Mouse (Mus musculus) forebrain, embryonic 12.5 days (tissue): ENCODE results near the gene Ephb1. TPM values are rescaled to one million over a fixed set of nuclear protein-coding genes. Genes with fewer than 3 reads are reported as not detected.
A peak's percentile ranks its signal among the peaks of the same experiment; 100 is the strongest.

Source experiments
- ATAC-seq: fragments of 200-750 bp; cut with Nextera tagmentation; 2 replicates; pipeline ENCODE4 v1.8.0; 2017; ENCODE audit warnings: moderate TSS enrichment; ENCODE audit not compliant: low FRiP score
- H3K27ac ChIP-seq: fragments of 300-500 bp; sonication (generic); 2 replicates; pipeline ENCODE4 v1.5.1; 2016; ENCODE audit warnings: mild to moderate bottlenecking
- H3K27me3 ChIP-seq: fragments of 300-500 bp; sonication (generic); 2 replicates; pipeline ENCODE4 v1.6.1; 2016; ENCODE audit warnings: mild to moderate bottlenecking
- H3K36me3 ChIP-seq: fragments of 300-500 bp; sonication (generic); replicated peaks from 2 replicates; pipeline ENCODE4 v1.6.1; 2016; ENCODE audit warnings: mild to moderate bottlenecking
- H3K4me1 ChIP-seq: fragments of 300-500 bp; sonication (generic); 2 replicates; pipeline ENCODE4 v1.6.1; 2016
- H3K4me2 ChIP-seq: fragments of 300-500 bp; sonication (generic); 2 replicates; pipeline ENCODE4 v1.6.1; 2016; ENCODE audit warnings: mild to moderate bottlenecking, moderate library complexity
- H3K4me3 ChIP-seq: fragments of 300-500 bp; sonication (generic); replicated peaks from 2 replicates; pipeline ENCODE4 v1.5.1; 2016; ENCODE audit warnings: mild to moderate bottlenecking
- H3K9ac ChIP-seq: fragments of 300-500 bp; sonication (generic); 2 replicates; pipeline ENCODE4 v1.6.1; 2016; ENCODE audit warnings: mild to moderate bottlenecking
- H3K9me3 ChIP-seq: fragments of 300-500 bp; sonication (generic); 2 replicates; pipeline ENCODE4 v1.6.1; 2016
- WGBS: fragments of 180-500 bp; shearing (Covaris S2); methylation state at CpG from one replicate; pipeline ENCODE4 v1.1.7; 2016; 5-methylcytosine and 5-hydroxymethylcytosine counted together
- polyA plus RNA-seq: library from polyadenylated mRNA; unstranded; fragments of >200 nt; fragmentation: Nextera tagmentation; extraction: Ambion mirVana; gene quantifications from 2 replicates; pipeline ENCODE4 v1.2.1, GENCODE M21; 2016

The Ephb1 gene
- polyA plus RNA-seq, 1 experiment from 2014 or later = 26.7 TPM

DNA sequence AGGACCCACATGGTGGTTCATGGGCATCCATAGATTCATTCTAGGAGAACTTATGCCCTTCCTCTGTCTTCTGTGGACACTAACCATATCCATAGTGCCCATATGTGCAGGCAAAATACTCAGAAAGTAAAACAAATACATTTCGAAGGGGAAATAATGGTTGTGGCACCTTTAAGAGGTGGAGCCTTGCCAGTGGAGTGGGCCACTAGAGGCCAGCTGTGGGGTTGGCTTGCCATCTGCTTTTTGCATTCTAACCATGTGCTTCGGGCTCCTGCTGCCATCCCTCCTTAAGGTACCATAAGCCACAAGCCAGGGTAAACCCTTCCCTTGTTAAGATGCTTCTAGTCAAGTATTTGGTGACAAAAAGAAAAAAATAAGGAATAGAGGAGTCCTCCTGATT is 373.3 kb downstream of the Ephb1 start:
- 85% methylated on average over 2 of the region's 2 CpGs for WGBS
- no peaks in the 10 kb centered on the region for H3K27me3 ChIP-seq
- H3K9ac ChIP-seq = no peak overlapping the region
- no peaks in the 10 kb centered on the region for H3K9me3 ChIP-seq
- H3K27ac ChIP-seq = no peak overlapping the region
- H3K4me3 ChIP-seq = no peak overlapping the region
- no peak for ATAC-seq
- H3K36me3 ChIP-seq = peaks cover 5% of the 10 kb centered on the region; the same call in 1 of the 2 replicates
- H3K4me2 ChIP-seq = no peak overlapping the region
- H3K4me1 ChIP-seq = no peaks in the 10 kb centered on the region; the same call in 1 of the 2 replicates

DNA sequence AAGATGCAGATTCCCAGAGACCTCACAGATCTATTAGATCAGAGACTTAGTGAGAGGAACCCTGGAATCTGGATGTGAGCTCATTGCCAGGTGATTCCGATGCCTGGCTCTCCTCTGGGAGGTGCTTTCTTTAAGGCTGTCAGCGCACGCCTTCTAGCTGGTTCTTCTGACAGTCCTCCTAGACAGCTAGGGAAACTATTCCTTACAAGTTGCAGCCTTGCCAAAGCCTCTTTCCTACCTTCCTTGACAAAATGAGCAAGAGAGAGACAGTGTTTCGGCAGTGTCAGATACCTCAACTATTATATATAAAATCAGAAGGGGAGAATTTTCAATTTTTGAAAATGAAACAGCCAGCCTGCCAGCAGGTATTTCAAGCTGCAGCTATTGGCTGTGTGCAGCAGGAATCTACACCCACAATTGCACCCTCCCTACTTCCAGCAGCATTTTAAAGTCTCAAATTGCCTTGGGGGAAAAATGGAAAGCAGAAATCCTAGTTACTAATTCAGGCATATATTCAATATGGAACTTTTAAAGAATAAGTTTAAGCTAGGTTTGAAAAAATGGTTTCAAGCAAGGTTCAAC is 377.5 kb downstream of the Ephb1 start:
- ATAC-seq = no peak
- Histone ChIP-seq H3K27ac (no peak overlapping the region), H3K4me3 (no peak overlapping the region), H3K9ac (no peak overlapping the region), H3K36me3 (no peaks in the 10 kb centered on the region), H3K4me2 (no peak overlapping the region), H3K4me1 (no peaks in the 10 kb centered on the region; the same call in 1 of the 2 replicates), H3K9me3 (no peaks in the 10 kb centered on the region), H3K27me3 (no peaks in the 10 kb centered on the region)
- WGBS = 95% methylated on average over 4 of the region's 4 CpGs

GRCm38 (mm10) chr9:101972314-101972713 is 382.2 kb downstream of the Ephb1 start:
- no peaks in the 10 kb centered on the region for H3K9me3 ChIP-seq
- 78% methylated on average over 8 of the region's 8 CpGs for WGBS
- peaks cover 10% of the 10 kb centered on the region; the same call in 1 of the 2 replicates for H3K36me3 ChIP-seq
- H3K27ac ChIP-seq = no peak overlapping the region
- H3K9ac ChIP-seq = no peak overlapping the region
- no peak overlapping the region for H3K4me2 ChIP-seq
- no peaks in the 10 kb centered on the region; the same call in 1 of the 2 replicates for H3K4me1 ChIP-seq
- H3K27me3 ChIP-seq = no peaks in the 10 kb centered on the region
- no peak overlapping the region for H3K4me3 ChIP-seq
- ATAC-seq = no peak

DNA sequence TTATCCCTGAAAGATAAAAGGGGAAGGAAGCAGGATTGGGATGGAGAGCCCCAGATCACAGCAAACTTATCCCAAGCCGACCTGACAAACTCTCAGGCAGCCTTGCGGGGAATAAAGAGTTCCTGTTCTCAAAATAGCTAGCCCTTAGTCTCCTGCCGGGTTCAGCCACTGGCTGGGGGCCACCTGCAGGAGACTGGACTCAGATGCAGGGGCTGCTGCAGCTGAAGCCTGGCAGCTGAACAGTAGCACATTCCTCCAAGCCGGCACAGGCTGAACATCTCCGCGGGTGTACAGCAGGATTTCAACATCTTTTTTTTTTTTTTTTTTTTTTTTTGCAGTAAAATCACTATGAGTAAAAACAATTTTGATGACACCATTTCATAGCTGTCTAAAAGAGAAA is 382.7 kb downstream of the Ephb1 start:
- H3K36me3 ChIP-seq = peaks cover 10% of the 10 kb centered on the region; the same call in 1 of the 2 replicates
- H3K4me2 ChIP-seq = no peak overlapping the region
- 29% methylated on average over 6 of the region's 6 CpGs for WGBS
- no peak overlapping the region for H3K27ac ChIP-seq
- H3K9me3 ChIP-seq = no peaks in the 10 kb centered on the region
- no peak overlapping the region for H3K9ac ChIP-seq
- ATAC-seq = no peak
- H3K4me1 ChIP-seq = no peaks in the 10 kb centered on the region; the same call in 1 of the 2 replicates
- no peaks in the 10 kb centered on the region for H3K27me3 ChIP-seq
- no peak overlapping the region for H3K4me3 ChIP-seq

DNA sequence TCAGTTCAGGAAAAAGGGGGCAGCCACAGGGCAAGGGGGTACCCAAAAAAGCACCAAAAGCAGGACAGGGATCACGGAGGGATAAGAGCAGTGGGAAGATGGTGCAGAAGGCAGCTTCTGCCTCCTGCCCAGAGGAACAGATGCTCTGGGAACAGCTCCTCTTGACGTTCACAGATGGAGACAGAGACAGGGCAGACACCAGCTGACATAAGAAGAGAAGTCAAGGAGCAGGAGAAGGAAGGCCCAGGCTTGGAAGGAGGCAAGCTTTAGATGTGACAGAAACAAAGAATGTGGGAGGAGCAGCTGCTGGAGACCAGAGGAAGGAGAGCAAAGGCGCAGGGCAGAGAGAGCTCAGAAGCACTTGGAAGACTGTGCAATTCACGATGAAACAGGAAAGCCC is 398.3 kb downstream of the Ephb1 start:
- no peak overlapping the region for H3K9ac ChIP-seq
- WGBS = 51% methylated on average over 4 of the region's 4 CpGs
- no peak overlapping the region for H3K4me3 ChIP-seq
- peaks cover 18% of the 10 kb centered on the region for H3K4me1 ChIP-seq
- no peaks in the 10 kb centered on the region for H3K9me3 ChIP-seq
- no peak for ATAC-seq
- no peak overlapping the region for H3K4me2 ChIP-seq
- H3K36me3 ChIP-seq = no peaks in the 10 kb centered on the region
- 0 out of 2 replicates have a peak overlapping the region, but pooled peaks have one; percentile 13 for H3K27ac ChIP-seq
- H3K27me3 ChIP-seq = no peaks in the 10 kb centered on the region

- H3K4me3 ChIP-seq = no peak overlapping the region
- peaks cover 31% of the 10 kb centered on the region for H3K4me1 ChIP-seq
- ATAC-seq = no peak
- H3K4me2 ChIP-seq = no peak overlapping the region
- H3K36me3 ChIP-seq = no peaks in the 10 kb centered on the region
- H3K9me3 ChIP-seq = no peaks in the 10 kb centered on the region
- H3K27ac ChIP-seq = no peak overlapping the region
- no peak overlapping the region for H3K9ac ChIP-seq
- no peaks in the 10 kb centered on the region for H3K27me3 ChIP-seq
- 78% methylated on average over 4 of the region's 4 CpGs for WGBS
Observed at GRCm38 (mm10) chr9:101954529-101954928, 400.0 kb downstream of the Ephb1 start.

DNA sequence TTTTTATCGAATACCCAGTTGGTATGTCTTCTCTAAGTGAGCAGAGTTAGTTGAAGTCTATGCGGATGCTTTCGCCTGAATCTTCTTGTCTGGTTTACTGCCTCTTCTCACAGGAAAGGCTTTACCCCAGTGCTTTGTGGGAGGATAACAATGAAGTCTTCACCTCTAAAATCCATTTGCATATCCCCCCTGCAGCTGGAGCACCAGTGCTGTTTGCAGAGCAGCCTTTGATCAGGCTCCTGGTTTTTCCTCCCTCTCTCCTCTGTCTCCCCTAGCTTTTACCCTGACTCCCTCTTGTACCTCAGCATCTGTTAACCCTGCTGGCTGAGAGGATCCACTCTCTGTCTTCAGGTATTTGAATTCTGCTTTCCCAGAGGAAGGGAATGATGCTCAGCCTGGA is 404.4 kb downstream of the Ephb1 start:
- Histone ChIP-seq H3K4me3 (no peak overlapping the region), H3K27ac (peak overlapping the region; percentile 59; the same call in 1 of the 2 replicates), H3K4me1 (peaks cover 23% of the 10 kb centered on the region), H3K4me2 (no peak overlapping the region), H3K9me3 (no peaks in the 10 kb centered on the region), H3K36me3 (no peaks in the 10 kb centered on the region), H3K9ac (no peak overlapping the region), H3K27me3 (no peaks in the 10 kb centered on the region)
- 8% methylated on average over 3 of the region's 3 CpGs for WGBS
- no peak for ATAC-seq

- Histone ChIP-seq H3K4me3 (no peak overlapping the region), H3K27ac (no peak overlapping the region), H3K36me3 (no peaks in the 10 kb centered on the region), H3K9me3 (no peaks in the 10 kb centered on the region), H3K9ac (no peak overlapping the region), H3K27me3 (no peaks in the 10 kb centered on the region), H3K4me1 (peaks cover 18% of the 10 kb centered on the region), H3K4me2 (no peak overlapping the region)
- no peak for ATAC-seq
- 94% methylated on average over 4 of the region's 4 CpGs for WGBS
Observed at GRCm38 (mm10) chr9:101945814-101946213, 408.7 kb downstream of the Ephb1 start.

DNA sequence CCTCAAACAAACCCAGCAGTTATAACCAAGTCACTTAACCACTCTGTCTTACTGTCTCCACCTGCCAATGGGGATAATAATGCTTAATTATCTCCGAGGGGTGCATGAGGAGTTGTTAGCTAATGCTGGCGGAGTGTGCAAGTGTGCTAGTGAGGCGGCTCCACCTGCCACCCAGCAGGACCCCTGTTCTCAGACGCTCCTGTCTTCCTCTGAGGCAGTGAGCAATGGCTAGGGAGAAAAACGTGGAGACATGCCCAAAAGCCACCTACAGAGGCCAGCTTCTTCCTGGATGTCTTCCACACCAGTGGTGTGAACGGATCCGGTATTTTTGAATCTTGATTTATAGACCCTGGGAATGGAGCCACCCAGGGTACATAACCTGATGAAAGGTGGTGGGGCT is 409.2 kb downstream of the Ephb1 start:
- Histone ChIP-seq H3K4me1 (peaks cover 14% of the 10 kb centered on the region), H3K4me2 (no peak overlapping the region), H3K4me3 (no peak overlapping the region), H3K36me3 (no peaks in the 10 kb centered on the region), H3K27ac (no peak overlapping the region), H3K9ac (no peak overlapping the region), H3K27me3 (no peaks in the 10 kb centered on the region), H3K9me3 (no peaks in the 10 kb centered on the region)
- no peak for ATAC-seq
- WGBS = 45% methylated on average over 7 of the region's 7 CpGs

GRCm38 (mm10) chr9:101942058-101942669 is 412.3 kb downstream of the Ephb1 start:
- H3K9ac ChIP-seq = no peak overlapping the region
- H3K27ac ChIP-seq = no peak overlapping the region
- WGBS = 91% methylated on average over 9 of the region's 9 CpGs
- no peaks in the 10 kb centered on the region for H3K36me3 ChIP-seq
- no peaks in the 10 kb centered on the region for H3K9me3 ChIP-seq
- no peaks in the 10 kb centered on the region for H3K27me3 ChIP-seq
- no peak for ATAC-seq
- no peak overlapping the region for H3K4me2 ChIP-seq
- H3K4me3 ChIP-seq = no peak overlapping the region
- peaks cover 4% of the 10 kb centered on the region; the same call in 1 of the 2 replicates for H3K4me1 ChIP-seq

DNA sequence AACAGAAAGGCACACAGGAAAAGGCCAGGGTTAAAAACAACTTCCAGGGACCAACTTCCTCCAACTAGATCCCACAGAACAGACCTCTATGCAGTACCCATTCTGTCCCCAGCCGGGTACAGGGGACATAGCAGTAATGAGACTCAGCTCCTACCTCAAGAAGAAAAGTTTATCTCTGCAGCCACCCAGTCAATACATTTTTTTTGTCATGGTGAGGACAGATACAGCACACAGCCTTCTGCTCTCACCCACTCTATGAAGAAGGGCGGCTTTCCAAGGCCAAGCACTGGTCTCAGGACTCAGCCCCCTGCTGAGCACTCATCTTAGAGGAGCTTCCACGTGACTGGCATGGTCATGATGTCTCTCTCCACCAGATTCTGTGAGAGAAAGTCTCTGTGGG is 414.3 kb downstream of the Ephb1 start:
- ATAC-seq = no peak
- 81% methylated on average over 3 of the region's 3 CpGs for WGBS

DNA sequence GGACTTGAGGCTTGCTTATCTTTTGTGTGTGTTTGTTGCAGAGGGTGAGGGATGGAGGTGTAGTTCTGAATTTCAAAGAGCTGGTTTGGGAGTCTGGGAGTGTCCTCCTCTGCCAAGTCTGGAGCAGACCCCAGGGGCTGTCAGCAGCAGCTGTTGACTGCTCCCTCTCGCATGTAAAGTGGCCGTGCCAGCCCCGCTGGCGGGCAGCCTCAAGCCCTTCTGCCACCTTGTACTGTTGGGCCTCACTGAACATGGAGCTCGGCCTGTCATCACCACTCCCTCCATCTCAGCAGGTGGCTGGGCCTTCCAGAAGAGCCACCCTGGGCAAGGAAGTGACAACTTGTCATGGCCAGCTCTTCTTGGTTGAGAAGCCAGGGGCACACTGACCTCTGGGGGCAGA is 415.5 kb downstream of the Ephb1 start:
- no peak for ATAC-seq
- Histone ChIP-seq H3K4me3 (no peak overlapping the region), H3K36me3 (no peaks in the 10 kb centered on the region), H3K4me1 (peaks cover 16% of the 10 kb centered on the region), H3K4me2 (no peak overlapping the region), H3K9me3 (no peaks in the 10 kb centered on the region), H3K27me3 (no peaks in the 10 kb centered on the region), H3K27ac (no peak overlapping the region), H3K9ac (no peak overlapping the region)
- WGBS = 77% methylated on average over 5 of the region's 5 CpGs

More for the DNA sequence above, 414.3 kb downstream of the Ephb1 start:
- Histone ChIP-seq H3K9me3 (no peaks in the 10 kb centered on the region), H3K4me2 (no peak overlapping the region), H3K27ac (no peak overlapping the region), H3K4me3 (no peak overlapping the region), H3K9ac (no peak overlapping the region), H3K36me3 (no peaks in the 10 kb centered on the region), H3K27me3 (no peaks in the 10 kb centered on the region), H3K4me1 (peaks cover 5% of the 10 kb centered on the region)

GRCm38 (mm10) chr9:101938066-101938465 is 416.4 kb downstream of the Ephb1 start:
- Histone ChIP-seq H3K4me3 (no peak overlapping the region), H3K4me2 (no peak overlapping the region), H3K27me3 (no peaks in the 10 kb centered on the region), H3K27ac (no peak overlapping the region), H3K36me3 (no peaks in the 10 kb centered on the region), H3K9ac (no peak overlapping the region), H3K9me3 (no peaks in the 10 kb centered on the region), H3K4me1 (peaks cover 13% of the 10 kb centered on the region)
- no peak for ATAC-seq
- 89% methylated on average over 4 of the region's 4 CpGs for WGBS
